Mouse (Mus musculus) gastrocnemius, postnatal 10 days (tissue): Measurements from ENCODE around the gene Tnnt1. TPM values are rescaled to one million over a fixed set of nuclear protein-coding genes. Genes with fewer than 3 reads are reported as not detected.
"Not testable (repeated sequence)": the region's sequence is repeated elsewhere in the genome, so short reads cannot be mapped to it uniquely, and the experiment has no call there.

Source experiments
- DNase-seq: peaks from one replicate; pipeline ENCODE4 v3.0.0; 2021; ENCODE audit warnings: mixed read lengths
- long read RNA-seq, 2 experiments: library from polyadenylated mRNA; stranded (forward); transcript quantifications; one replicate each; pipeline ENCODE4 v2.0.0; 2021
- total RNA-seq, 2 experiments: library from RNA; stranded (reverse); gene quantifications; 2 replicates each; pipeline ENCODE4 v1.2.3; 2021

Tnnt1 gene
- 100 to 1,000 TPM; 288 to 386 TPM for total RNA-seq
- long read RNA-seq, experiment 1, partial matches to known transcripts, result 218 of 290 reads
- long read RNA-seq, experiment 1, other reads (novel, unspliced or antisense), result 72 of 290 reads
- long read RNA-seq, experiment 2, partial matches to known transcripts, result 153 of 207 reads
- long read RNA-seq, experiment 2, other reads (novel, unspliced or antisense), result 54 of 207 reads

GRCm38 (mm10) chr7:4516332-4517050, at the start of gene Tnnt1:
TSS of gene Tnnt1 (minus strand) at chr7:4516382.
- DNase-seq, result no peak

- no peak for DNase-seq
These were observed 46.5 kb upstream of the Tnnt1 start for GRCm38 (mm10) chr7:4562660-4563059.

GRCm38 (mm10) chr7:4557167-4557560, 41.0 kb upstream of the Tnnt1 start:
- DNase-seq, result no peak

GRCm38 (mm10) chr7:4556256-4557166, 40.3 kb upstream of the Tnnt1 start:
- peak; percentile 73 for DNase-seq

- DNase-seq, result no peak
These were observed 31.0 kb upstream of the Tnnt1 start, which contains the start of gene Syt5 for GRCm38 (mm10) chr7:4547221-4547641. TSS of gene Syt5 (minus strand) at chr7:4547541.

GRCm38 (mm10) chr7:4546591-4547131, 30.5 kb upstream of the Tnnt1 start:
- DNase-seq, result peak; percentile 41

GRCm38 (mm10) chr7:4546050-4546449, 29.9 kb upstream of the Tnnt1 start:
- no peak for DNase-seq

GRCm38 (mm10) chr7:4542013-4542412, 25.8 kb upstream of the Tnnt1 start:
- DNase-seq, result no peak

- no peak for DNase-seq
These were observed 25.2 kb upstream of the Tnnt1 start for GRCm38 (mm10) chr7:4541344-4541743.

GRCm38 (mm10) chr7:4539019-4539418, 22.8 kb upstream of the Tnnt1 start:
- no peak for DNase-seq

GRCm38 (mm10) chr7:4537181-4537580, 21.0 kb upstream of the Tnnt1 start:
- no peak for DNase-seq

GRCm38 (mm10) chr7:4536369-4536768, 20.2 kb upstream of the Tnnt1 start:
- DNase-seq, result no peak

- peak; percentile 49 for DNase-seq
These were observed 16.0 kb upstream of the Tnnt1 start, which contains the start of gene Dnaaf3 for GRCm38 (mm10) chr7:4532005-4532729. TSS of gene Dnaaf3 (minus strand) at chr7:4532453.

- DNase-seq, result not testable (repeated sequence)
These were observed 14.0 kb upstream of the Tnnt1 start for GRCm38 (mm10) chr7:4530166-4530565.

GRCm38 (mm10) chr7:4527302-4527689, 11.1 kb upstream of the Tnnt1 start:
- DNase-seq, result no peak

- peak; percentile 82 for DNase-seq
These were observed 10.4 kb upstream of the Tnnt1 start for GRCm38 (mm10) chr7:4526341-4527301.

- peak; percentile 48 for DNase-seq
These were observed 8.2 kb upstream of the Tnnt1 start, which contains the start of gene Tnni3 for GRCm38 (mm10) chr7:4524212-4524922. TSS of gene Tnni3 (minus strand) at chr7:4524229.

GRCm38 (mm10) chr7:4523205-4524130, 7.3 kb upstream of the Tnnt1 start:
- no peak for DNase-seq

- DNase-seq, result no peak
These were observed 6.1 kb upstream of the Tnnt1 start for GRCm38 (mm10) chr7:4522292-4522691.
